Mouse (Mus musculus) heart, embryonic 14.5 days (tissue): ENCODE measurements around the gene Gpr142. TPM values are rescaled to one million over a fixed set of nuclear protein-coding genes. Genes with fewer than 3 reads are reported as not detected.

ENCODE experiments used
- ATAC-seq: fragments of 200-750 bp; cut with Nextera tagmentation; 2 replicates; pipeline ENCODE4 v1.8.0; 2017; ENCODE audit warnings: low read depth, moderate TSS enrichment; ENCODE audit not compliant: insufficient number of reproducible peaks, insufficient read depth, low FRiP score
- H3K27ac ChIP-seq, 2 experiments: fragments of 200-500 bp in 1 of 2; fragments of 300-500 bp in 1 of 2; sonication (generic) in 1 of 2; replicated peaks in 1 of 2; 2 replicates each; pipeline ENCODE4 v1.5.1; 2012 to 2014; ENCODE audit warnings: low read depth in 2 of 2, low read length in 2 of 2, control low read depth in 1 of 2, mild to moderate bottlenecking in 1 of 2, mixed read lengths in 1 of 2; ENCODE audit not compliant: control insufficient read depth in 1 of 2, insufficient read depth in 1 of 2
- H3K27me3 ChIP-seq: fragments of 300-500 bp; sonication (generic); 2 replicates; pipeline ENCODE4 v1.6.1; 2014; ENCODE audit warnings: mild to moderate bottlenecking, low read length, control low read depth; ENCODE audit not compliant: control insufficient read depth, insufficient read depth
- H3K36me3 ChIP-seq: fragments of 300-500 bp; sonication (generic); 2 replicates; pipeline ENCODE4 v1.6.1; 2014; ENCODE audit warnings: mild to moderate bottlenecking, control low read depth, low read length, mixed read lengths; ENCODE audit not compliant: control insufficient read depth, insufficient read depth
- H3K4me1 ChIP-seq, 2 experiments: fragments of 200-500 bp in 1 of 2; fragments of 300-500 bp in 1 of 2; sonication (generic) in 1 of 2; 2 replicates each; pipeline ENCODE4 v1.6.1; 2012 to 2014; ENCODE audit warnings: low read length in 2 of 2, control low read depth in 1 of 2, mixed read lengths in 1 of 2; ENCODE audit not compliant: control insufficient read depth in 2 of 2, insufficient read depth in 2 of 2
- H3K4me2 ChIP-seq: fragments of 300-500 bp; sonication (generic); 2 replicates; pipeline ENCODE4 v1.6.1; 2014; ENCODE audit warnings: mild to moderate bottlenecking, low read length
- H3K4me3 ChIP-seq, 2 experiments: fragments of 200-500 bp in 1 of 2; fragments of 300-500 bp in 1 of 2; sonication (generic) in 1 of 2; 2 replicates each; pipeline ENCODE4 v1.5.1; 2012 to 2014; ENCODE audit warnings: low read length in 2 of 2, mild to moderate bottlenecking in 2 of 2, control low read depth in 1 of 2, low read depth in 1 of 2, moderate library complexity in 1 of 2; ENCODE audit not compliant: control insufficient read depth in 1 of 2, insufficient read depth in 1 of 2
- H3K9ac ChIP-seq: fragments of 300-500 bp; sonication (generic); 2 replicates; pipeline ENCODE4 v1.6.1; 2014; ENCODE audit warnings: mild to moderate bottlenecking, low read length
- H3K9me3 ChIP-seq: fragments of 300-500 bp; sonication (generic); 2 replicates; pipeline ENCODE4 v1.6.1; 2016; ENCODE audit warnings: low read length, control low read depth; ENCODE audit not compliant: control insufficient read depth
- WGBS: fragments of 180-500 bp; shearing (Covaris S2); extraction: QIAGEN DNeasy Blood & Tissue Kit; methylation state at CpG from one replicate; pipeline ENCODE4 v1.1.7; 2014; 5-methylcytosine and 5-hydroxymethylcytosine counted together
- polyA plus RNA-seq: library from polyadenylated mRNA; unstranded; fragments of >200 nt; fragmentation: Nextera tagmentation; extraction: Ambion mirVana; gene quantifications from 2 replicates; pipeline ENCODE4 v1.2.1, GENCODE M21; 2014

The Gpr142 gene
- polyA plus RNA-seq, 1 experiment from 2014 or later: not detected

DNA sequence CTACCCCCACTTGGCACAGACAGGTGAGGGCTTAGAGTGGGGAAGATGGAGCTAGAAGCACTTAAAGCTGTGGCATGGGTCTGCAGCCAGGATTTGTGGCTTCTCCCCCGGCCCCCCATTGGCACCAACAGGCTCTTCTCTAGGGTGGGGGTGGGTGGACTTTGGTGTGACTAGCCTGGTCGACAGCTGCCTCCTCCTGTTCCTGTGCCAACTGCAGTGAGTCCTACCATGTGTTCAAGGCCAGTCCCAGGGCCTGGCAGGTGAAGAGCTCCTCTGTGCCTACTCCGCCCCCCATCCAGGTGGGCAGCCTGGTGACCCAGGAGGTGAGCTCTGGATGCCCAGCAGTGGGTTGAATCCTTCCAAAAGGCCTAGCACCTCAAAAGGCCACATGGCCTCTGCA lies 11.1 kb upstream of the Gpr142 start:
- Histone ChIP-seq H3K4me3 (no peak overlapping the region), H3K27ac (no peak overlapping the region), H3K36me3 (no peaks in the 10 kb centered on the region), H3K27me3 (peaks cover 97% of the 10 kb centered on the region), H3K4me1 (peaks cover 5 to 12% of the 10 kb centered on the region in 2 experiments; a peak in 3 of 4 replicates), H3K9ac (no peak overlapping the region), H3K4me2 (no peak overlapping the region), H3K9me3 (no peaks in the 10 kb centered on the region)
- WGBS: 70% methylated on average over 3 of the region's 3 CpGs
- ATAC-seq: no peak

DNA sequence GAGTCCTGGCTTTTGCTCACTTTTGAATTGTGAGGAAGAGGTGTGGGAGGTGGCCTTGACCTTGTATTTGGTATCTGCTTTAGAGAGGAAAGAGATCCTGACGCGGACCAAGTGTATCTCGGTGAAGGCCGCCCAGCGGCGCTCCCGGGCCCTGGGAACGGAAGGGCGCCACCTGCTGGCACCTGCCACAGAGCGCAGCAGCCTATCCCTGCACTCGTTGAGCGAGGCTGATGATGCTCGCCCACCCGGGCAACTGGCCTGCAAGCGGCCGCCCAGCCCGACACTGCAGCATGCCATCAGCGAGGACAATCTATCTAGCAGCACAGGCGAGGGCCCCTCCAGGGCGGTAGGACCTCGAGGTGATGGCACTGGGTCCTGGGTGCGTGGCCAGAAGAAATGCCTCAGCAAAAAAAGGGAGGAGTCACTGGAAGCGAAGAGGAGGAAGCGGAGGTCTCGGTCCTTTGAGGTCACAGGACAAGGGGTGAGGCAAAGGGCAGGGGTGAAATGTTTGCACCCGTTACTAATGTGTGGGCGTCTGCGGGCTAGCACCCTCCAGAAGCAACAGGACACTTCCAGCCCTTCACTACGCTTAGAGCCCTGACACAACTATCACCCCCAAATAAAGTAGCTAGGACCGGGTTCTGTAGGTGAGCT lies 9.5 kb upstream of the Gpr142 start:
- Histone ChIP-seq H3K4me3 (no peak overlapping the region), H3K36me3 (no peaks in the 10 kb centered on the region), H3K9me3 (no peaks in the 10 kb centered on the region), H3K4me1 (peaks cover 5 to 12% of the 10 kb centered on the region in 2 experiments; a peak in 3 of 4 replicates), H3K27me3 (peaks cover 99% of the 10 kb centered on the region), H3K27ac (no peak overlapping the region), H3K9ac (no peak overlapping the region), H3K4me2 (peak overlapping the region; percentile 45)
- ATAC-seq: no peak; the same call in 1 of the 2 replicates
- 13% methylated on average over 30 of the region's 30 CpGs for WGBS

DNA sequence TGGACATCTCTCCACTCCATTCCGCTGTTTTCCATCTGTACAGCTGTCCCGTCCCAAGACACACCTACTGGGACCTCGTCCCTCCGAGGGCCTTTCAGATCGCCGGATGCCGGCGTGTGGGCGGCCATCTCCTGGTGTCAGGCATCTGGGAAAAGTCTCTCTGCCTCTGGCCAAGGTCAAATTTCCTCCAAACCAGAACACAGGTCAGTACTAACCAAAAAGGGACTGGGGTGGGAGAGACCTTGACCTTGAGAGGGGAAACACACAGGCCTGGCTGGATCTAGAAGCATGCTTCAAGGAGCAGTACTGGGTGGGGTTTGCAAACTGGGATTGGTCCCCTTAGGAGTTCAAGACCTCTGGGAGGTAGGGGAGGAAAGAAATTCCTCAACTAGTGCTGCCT lies 9.0 kb upstream of the Gpr142 start:
- H3K4me2 ChIP-seq: 0 out of 2 replicates have a peak overlapping the region, but pooled peaks have one; percentile 45
- no peaks in the 10 kb centered on the region for H3K36me3 ChIP-seq
- 56% methylated on average over 9 of the region's 9 CpGs for WGBS
- no peak overlapping the region for H3K27ac ChIP-seq
- no peaks in the 10 kb centered on the region for H3K9me3 ChIP-seq
- no peak for ATAC-seq
- H3K4me1 ChIP-seq: peaks cover 5 to 12% of the 10 kb centered on the region in 2 experiments; a peak in 3 of 4 replicates
- no peak overlapping the region for H3K4me3 ChIP-seq
- H3K9ac ChIP-seq: no peak overlapping the region
- H3K27me3 ChIP-seq: peaks cover 96% of the 10 kb centered on the region

DNA sequence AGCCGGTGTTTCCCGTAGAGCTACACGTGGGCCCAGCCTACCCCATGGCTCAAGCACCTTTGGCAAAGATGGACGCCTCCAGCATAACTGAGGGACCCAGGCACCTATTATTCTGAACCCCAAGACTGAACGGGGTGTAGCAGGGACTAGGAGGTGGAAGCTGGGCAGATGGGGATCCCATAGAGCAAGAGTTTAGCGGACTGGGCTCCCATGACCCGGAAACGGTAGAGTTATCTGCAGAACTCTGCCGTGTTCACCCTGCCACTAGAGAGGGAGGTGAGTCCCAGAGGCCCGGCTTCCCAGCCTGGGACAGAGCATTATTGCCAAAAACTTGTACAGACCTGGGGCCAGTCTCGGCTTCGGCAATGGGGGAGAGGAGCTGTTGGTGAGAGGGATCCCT lies 8.6 kb upstream of the Gpr142 start:
- 66% methylated on average over 12 of the region's 12 CpGs for WGBS
- H3K4me3 ChIP-seq: no peak overlapping the region
- peaks cover 5 to 12% of the 10 kb centered on the region in 2 experiments; a peak in 3 of 4 replicates for H3K4me1 ChIP-seq
- H3K27me3 ChIP-seq: peaks cover 92% of the 10 kb centered on the region
- no peaks in the 10 kb centered on the region for H3K36me3 ChIP-seq
- H3K4me2 ChIP-seq: no peak overlapping the region
- no peaks in the 10 kb centered on the region for H3K9me3 ChIP-seq
- ATAC-seq: no peak
- H3K9ac ChIP-seq: no peak overlapping the region
- no peak overlapping the region for H3K27ac ChIP-seq

DNA sequence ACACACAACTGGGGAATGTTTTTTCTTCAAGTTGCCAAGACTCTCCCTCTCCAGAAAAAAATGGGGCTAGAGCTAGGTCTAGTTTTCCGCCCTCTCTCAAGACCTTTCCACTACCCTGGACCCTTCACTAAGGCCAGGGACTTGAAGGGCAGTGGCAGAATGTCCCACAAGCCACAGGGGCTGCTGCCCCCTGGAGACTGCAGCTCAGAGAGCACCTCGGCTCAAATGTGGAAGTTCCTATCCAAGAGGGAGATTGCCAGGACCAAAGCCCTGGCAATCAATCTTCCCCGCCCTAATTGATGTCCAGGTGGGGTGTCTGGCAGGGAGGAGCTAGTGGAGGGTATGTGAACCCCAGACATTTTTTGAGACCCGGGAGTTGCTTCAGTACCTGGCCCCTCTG lies 7.9 kb upstream of the Gpr142 start:
- Histone ChIP-seq H3K4me3 (no peak overlapping the region), H3K4me1 (peaks cover 5 to 12% of the 10 kb centered on the region in 2 experiments; a peak in 3 of 4 replicates), H3K4me2 (no peak overlapping the region), H3K27me3 (peaks cover 86% of the 10 kb centered on the region), H3K36me3 (no peaks in the 10 kb centered on the region), H3K9ac (no peak overlapping the region), H3K9me3 (no peaks in the 10 kb centered on the region), H3K27ac (no peak overlapping the region)
- no peak for ATAC-seq
- WGBS: 15% methylated on average over 4 of the region's 4 CpGs

DNA sequence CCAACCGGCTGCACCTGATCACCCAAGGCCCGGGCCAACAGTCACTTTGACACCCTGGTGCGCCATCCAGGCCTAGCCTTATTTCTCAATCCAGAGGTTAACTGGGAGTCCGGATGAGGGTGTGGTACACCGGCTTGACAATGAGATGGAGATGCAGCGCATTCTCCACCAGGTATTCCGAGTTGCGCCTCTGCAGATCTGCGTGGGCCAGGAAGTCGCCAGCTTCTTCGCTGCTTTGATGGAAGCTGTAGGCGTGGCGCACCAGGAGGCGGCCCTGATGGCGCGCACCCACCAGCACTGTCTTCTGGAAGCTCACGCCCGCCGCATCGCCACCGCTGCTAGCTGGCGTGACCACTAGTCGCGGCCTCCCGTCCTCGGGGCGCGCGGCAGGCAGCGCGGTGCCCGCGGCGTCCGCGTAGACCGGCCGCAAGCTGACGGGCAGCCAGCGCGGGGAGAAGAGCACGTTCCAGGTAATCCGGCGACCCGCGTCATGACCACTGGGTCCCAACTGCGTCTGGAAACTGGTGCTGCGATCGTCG lies 7.3 kb upstream of the Gpr142 start:
- Histone ChIP-seq H3K36me3 (no peaks in the 10 kb centered on the region), H3K4me1 (peaks cover 5 to 12% of the 10 kb centered on the region in 2 experiments; a peak in 3 of 4 replicates), H3K4me2 (peak overlapping the region; percentile 81), H3K9me3 (no peaks in the 10 kb centered on the region), H3K27me3 (peaks cover 84% of the 10 kb centered on the region), H3K4me3 (peak overlapping the region; percentile 41 to 44), H3K27ac (no peak overlapping the region), H3K9ac (peak overlapping the region; percentile 41)
- ATAC-seq: no peak
- 3% methylated on average over 50 of the region's 50 CpGs for WGBS

DNA sequence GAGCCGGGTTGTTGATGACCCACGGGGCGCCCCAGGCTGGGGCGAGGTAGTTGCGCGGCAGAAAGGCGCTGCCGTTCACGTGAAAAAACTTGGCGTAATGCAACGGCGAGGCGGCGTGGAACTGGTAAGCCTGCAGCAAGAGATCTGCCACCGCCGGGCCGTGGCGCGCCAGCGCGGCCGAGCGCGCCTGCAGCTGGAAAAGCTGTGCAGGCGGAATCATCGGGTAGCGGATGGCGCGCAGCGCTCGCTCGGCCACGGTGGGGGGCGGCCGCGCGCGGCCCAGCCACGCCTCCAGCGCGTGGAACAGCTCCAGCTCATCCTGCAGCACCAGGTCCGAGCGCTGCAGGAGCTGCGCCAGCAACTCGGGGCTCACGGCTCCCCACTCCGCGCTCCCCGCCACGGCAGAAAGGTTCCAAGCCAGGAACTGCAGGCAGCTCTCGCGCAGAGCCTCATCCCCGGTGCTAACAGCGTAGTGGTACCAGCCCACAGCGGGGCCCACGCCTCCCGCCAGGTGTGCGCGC lies 6.8 kb upstream of the Gpr142 start:
- Histone ChIP-seq H3K27me3 (peaks cover 82% of the 10 kb centered on the region), H3K4me1 (peaks cover 5 to 9% of the 10 kb centered on the region in 2 experiments; a peak in 3 of 4 replicates), H3K9me3 (no peaks in the 10 kb centered on the region), H3K27ac (no peak overlapping the region), H3K4me3 (peak overlapping the region; percentile 41 to 44), H3K9ac (peak overlapping the region; percentile 41), H3K36me3 (no peaks in the 10 kb centered on the region), H3K4me2 (peak overlapping the region; percentile 81)
- no peak for ATAC-seq
- WGBS: under 1% methylated on average over 54 of the region's 59 CpGs
